Comparison of ENCODE assay signal across 19 mouse cellular contexts in genomic region chr10:80242607-80243006, GRCm38 (mm10). TPM values are rescaled to one million over a fixed set of nuclear protein-coding genes. Genes with fewer than 3 reads are reported as not detected.
A peak's percentile ranks its signal among the peaks of the same experiment; 100 is the strongest.
DNase-seq lines count a peak whose midpoint lies in the region; ATAC-seq lines count a peak whose summit lies in the region.
"Had no signal": no experiment of that assay in that cellular context is flagged by ENCODE, and none has a peak within 500 bp of the region (broad histone marks: within the 10 kb centered on the region; RNA-seq: fewer than 3 reads in every experiment).

No protein-coding gene starts in this region.

- no peak overlapping the region for H3K4me3 ChIP-seq in heart, embryonic 13.5 days
- H3K4me3 ChIP-seq in hindbrain, embryonic 15.5 days: no peak overlapping the region
- H3K4me3 ChIP-seq in hindbrain, embryonic 10.5 days: no peak overlapping the region
- no peak overlapping the region for H3K4me3 ChIP-seq in midbrain, embryonic 12.5 days
- H3K4me3 ChIP-seq: gastrocnemius, adult 2 months; neural tube, embryonic 12.5 days had no signal

- H3K4me1 ChIP-seq in heart, embryonic 13.5 days: peaks cover 38% of the 10 kb centered on the region
- H3K4me1 ChIP-seq in hindbrain, embryonic 15.5 days (replicated peaks): peaks cover 10% of the 10 kb centered on the region
- H3K4me1 ChIP-seq in hindbrain, embryonic 10.5 days (replicated peaks): peaks cover 22% of the 10 kb centered on the region
- H3K4me1 ChIP-seq in midbrain, embryonic 12.5 days: peaks cover 14% of the 10 kb centered on the region

- intact Hi-C loops in heart, postnatal 36 days (cut with DNase I): no loop called here

- ATAC-seq in heart, embryonic 13.5 days (ENCODE audit: extremely low read depth, insufficient number of reproducible peaks, low FRiP score, low TSS enrichment): no peak
- no peak for ATAC-seq in hindbrain, embryonic 15.5 days (ENCODE audit: low FRiP score, low read depth)
- peak; percentile 78 for ATAC-seq in megakaryocyte-erythroid progenitor cell, adult 5-6 weeks (replicated peaks; ENCODE audit: low FRiP score, low TSS enrichment, poor library complexity, severe bottlenecking)
- no peak for ATAC-seq in midbrain, embryonic 12.5 days (ENCODE audit: low FRiP score, low read depth)
- ATAC-seq: inflammation-experienced regulatory T-cells, adult 6 months had no signal

- DNase-seq in heart, postnatal 36 days: no peak
- DNase-seq in hindbrain, embryonic 10.5 days (ENCODE audit: low spot score): no peak
- DNase-seq in frontal cortex, postnatal 14 days (ENCODE audit: low spot score in 2 of 2): no peak
- no peak for DNase-seq in spleen, postnatal 14 days (ENCODE audit: low spot score in 2 of 2)
- DNase-seq: adrenal gland, adult 2 months; cerebellum, adult 11 months; gastrocnemius, adult 2 months; heart, postnatal 14 days; kidney, adult 8-10 months; kidney, postnatal 10 days; lung, adult 18-20 months; lung, postnatal 10 days; thymus, postnatal 14 days had no signal

- no peak overlapping the region for H3K4me2 ChIP-seq in heart, embryonic 13.5 days
- H3K4me2 ChIP-seq in hindbrain, embryonic 15.5 days: no peak overlapping the region
- H3K4me2 ChIP-seq in midbrain, embryonic 12.5 days (replicated peaks): no peak overlapping the region; the same call in 1 of the 2 replicates
- H3K4me2 ChIP-seq: neural tube, embryonic 12.5 days had no signal

- peak overlapping the region; percentile 14; the same call in 1 of the 2 replicates for H3K9ac ChIP-seq in heart, embryonic 13.5 days
- peak overlapping the region; percentile 17; the same call in 1 of the 2 replicates for H3K9ac ChIP-seq in hindbrain, embryonic 15.5 days
- no peak overlapping the region for H3K9ac ChIP-seq in midbrain, embryonic 12.5 days (replicated peaks)
- H3K9ac ChIP-seq: neural tube, embryonic 12.5 days had no signal

- peak overlapping the region; percentile 84 for H3K27ac ChIP-seq in heart, embryonic 13.5 days (replicated peaks)
- no peak overlapping the region for H3K27ac ChIP-seq in hindbrain, embryonic 15.5 days (replicated peaks)
- H3K27ac ChIP-seq in hindbrain, embryonic 10.5 days: no peak overlapping the region
- peak overlapping the region; percentile 47 for H3K27ac ChIP-seq in midbrain, embryonic 12.5 days (replicated peaks)
- H3K27ac ChIP-seq: gastrocnemius, adult 2 months; neural tube, embryonic 12.5 days had no signal

- peaks cover 72% of the 10 kb centered on the region for H3K36me3 ChIP-seq in heart, embryonic 13.5 days
- peaks cover 57% of the 10 kb centered on the region for H3K36me3 ChIP-seq in hindbrain, embryonic 15.5 days
- H3K36me3 ChIP-seq in hindbrain, embryonic 10.5 days: peaks cover 72% of the 10 kb centered on the region
- H3K36me3 ChIP-seq in midbrain, embryonic 12.5 days: peaks cover 70% of the 10 kb centered on the region

- 41% methylated on average over 3 of the region's 3 CpGs for WGBS in heart, embryonic 13.5 days
- 95% methylated on average over 3 of the region's 3 CpGs for WGBS in hindbrain, embryonic 15.5 days
- WGBS in hindbrain, embryonic 10.5 days: 91% methylated on average over 3 of the region's 3 CpGs
- 85% methylated on average over 3 of the region's 3 CpGs for WGBS in midbrain, embryonic 12.5 days

- H3K9me3 ChIP-seq in heart, embryonic 13.5 days: no peaks in the 10 kb centered on the region
- H3K9me3 ChIP-seq in hindbrain, embryonic 15.5 days: no peaks in the 10 kb centered on the region
- H3K9me3 ChIP-seq in hindbrain, embryonic 10.5 days: no peaks in the 10 kb centered on the region
- H3K9me3 ChIP-seq in midbrain, embryonic 12.5 days: no peaks in the 10 kb centered on the region
- H3K9me3 ChIP-seq: neural tube, embryonic 12.5 days had no signal

- no peaks in the 10 kb centered on the region for H3K27me3 ChIP-seq in heart, embryonic 13.5 days (replicated peaks)
- H3K27me3 ChIP-seq in hindbrain, embryonic 15.5 days: no peaks in the 10 kb centered on the region
- H3K27me3 ChIP-seq in hindbrain, embryonic 10.5 days (ENCODE audit: insufficient read depth, poor library complexity, severe bottlenecking): no peaks in the 10 kb centered on the region
- peaks cover 28% of the 10 kb centered on the region for H3K27me3 ChIP-seq in midbrain, embryonic 12.5 days
- H3K27me3 ChIP-seq: neural tube, embryonic 12.5 days had no signal

RNA-seq across cellular contexts. Expression of gene Ndufs7, which starts 6.3 kb away (rescaled TPM):
- polyA plus RNA-seq in heart, embryonic 13.5 days (2015; fragmentation: Nextera tagmentation; extraction: Ambion mirVana): 527 and 606 TPM in 2 replicates
- total RNA-seq in heart, postnatal 36 days (2021): 100 to 1,000 TPM; 962 to 997 TPM
- polyA plus RNA-seq in hindbrain, embryonic 15.5 days (2015; fragmentation: Nextera tagmentation; extraction: Ambion mirVana): 311 and 321 TPM in 2 replicates
- 303 and 313 TPM in 2 replicates for polyA plus RNA-seq in hindbrain, embryonic 10.5 days (2016; fragmentation: Nextera tagmentation; extraction: Ambion mirVana)
- 196 and 302 TPM in 2 replicates for total RNA-seq in megakaryocyte-erythroid progenitor cell, adult 5-6 weeks (2014; fragmentation: Nextera tagmentation)
- 103 and 168 TPM in 2 replicates for total RNA-seq in megakaryocyte-erythroid progenitor cell, adult 5-6 weeks (2017)
- polyA plus RNA-seq in midbrain, embryonic 12.5 days (2016; fragmentation: Nextera tagmentation; extraction: Ambion mirVana): 205 and 213 TPM in 2 replicates

RNA-seq across cellular contexts. Expression of gene Mum1, which starts 16.4 kb away (rescaled TPM):
- polyA plus RNA-seq in heart, embryonic 13.5 days (2015; fragmentation: Nextera tagmentation; extraction: Ambion mirVana): 41.7 and 43.7 TPM in 2 replicates
- total RNA-seq in heart, postnatal 36 days (2021): 10 to 100 TPM; 13.1 to 15.3 TPM
- polyA plus RNA-seq in hindbrain, embryonic 15.5 days (2015; fragmentation: Nextera tagmentation; extraction: Ambion mirVana): 36.5 and 38.6 TPM in 2 replicates
- 63.6 and 102 TPM in 2 replicates for polyA plus RNA-seq in hindbrain, embryonic 10.5 days (2016; fragmentation: Nextera tagmentation; extraction: Ambion mirVana)
- 60.8 and 124 TPM in 2 replicates for total RNA-seq in megakaryocyte-erythroid progenitor cell, adult 5-6 weeks (2014; fragmentation: Nextera tagmentation)
- total RNA-seq in megakaryocyte-erythroid progenitor cell, adult 5-6 weeks (2017): 44.2 and 49.0 TPM in 2 replicates
- 151 and 195 TPM in 2 replicates for polyA plus RNA-seq in midbrain, embryonic 12.5 days (2016; fragmentation: Nextera tagmentation; extraction: Ambion mirVana)

RNA-seq across cellular contexts. Expression of gene Gamt, which starts 18.2 kb away (rescaled TPM):
- polyA plus RNA-seq in heart, embryonic 13.5 days (2015; fragmentation: Nextera tagmentation; extraction: Ambion mirVana): 53.3 and 62.1 TPM in 2 replicates
- total RNA-seq in heart, postnatal 36 days (2021): 10 to 100 TPM in 1 of 2 experiments, 1 to 10 TPM in 1; 8.9 to 12.0 TPM
- 24.6 and 28.1 TPM in 2 replicates for polyA plus RNA-seq in hindbrain, embryonic 15.5 days (2015; fragmentation: Nextera tagmentation; extraction: Ambion mirVana)
- polyA plus RNA-seq in hindbrain, embryonic 10.5 days (2016; fragmentation: Nextera tagmentation; extraction: Ambion mirVana): 38.3 and 45.1 TPM in 2 replicates
- 1.2 and 1.7 TPM in 2 replicates for total RNA-seq in megakaryocyte-erythroid progenitor cell, adult 5-6 weeks (2014; fragmentation: Nextera tagmentation)
- 2.1 and 3.0 TPM in 2 replicates for total RNA-seq in megakaryocyte-erythroid progenitor cell, adult 5-6 weeks (2017)
- 28.1 and 29.5 TPM in 2 replicates for polyA plus RNA-seq in midbrain, embryonic 12.5 days (2016; fragmentation: Nextera tagmentation; extraction: Ambion mirVana)

RNA-seq across cellular contexts. Expression of gene Dazap1, which starts 18.7 kb away (rescaled TPM):
- polyA plus RNA-seq in heart, embryonic 13.5 days (2015; fragmentation: Nextera tagmentation; extraction: Ambion mirVana): 36.4 and 37.9 TPM in 2 replicates
- 10 to 100 TPM; 57.7 to 58.5 TPM for total RNA-seq in heart, postnatal 36 days (2021)
- polyA plus RNA-seq in hindbrain, embryonic 15.5 days (2015; fragmentation: Nextera tagmentation; extraction: Ambion mirVana): 46.9 and 51.3 TPM in 2 replicates
- 51.0 and 51.2 TPM in 2 replicates for polyA plus RNA-seq in hindbrain, embryonic 10.5 days (2016; fragmentation: Nextera tagmentation; extraction: Ambion mirVana)
- total RNA-seq in megakaryocyte-erythroid progenitor cell, adult 5-6 weeks (2014; fragmentation: Nextera tagmentation): 152 and 163 TPM in 2 replicates
- total RNA-seq in megakaryocyte-erythroid progenitor cell, adult 5-6 weeks (2017): 269 and 335 TPM in 2 replicates
- polyA plus RNA-seq in midbrain, embryonic 12.5 days (2016; fragmentation: Nextera tagmentation; extraction: Ambion mirVana): 61.2 and 71.3 TPM in 2 replicates

RNA-seq across cellular contexts. Expression of gene Rps15, which starts 49.6 kb away (rescaled TPM):
- polyA plus RNA-seq in heart, embryonic 13.5 days (2015; fragmentation: Nextera tagmentation; extraction: Ambion mirVana): 621 and 687 TPM in 2 replicates
- total RNA-seq in heart, postnatal 36 days (2021): 100 to 1,000 TPM; 748 to 777 TPM
- polyA plus RNA-seq in hindbrain, embryonic 15.5 days (2015; fragmentation: Nextera tagmentation; extraction: Ambion mirVana): 551 and 587 TPM in 2 replicates
- polyA plus RNA-seq in hindbrain, embryonic 10.5 days (2016; fragmentation: Nextera tagmentation; extraction: Ambion mirVana): 971 and 1,039 TPM in 2 replicates
- total RNA-seq in megakaryocyte-erythroid progenitor cell, adult 5-6 weeks (2014; fragmentation: Nextera tagmentation): 4,307 and 4,493 TPM in 2 replicates
- 2,815 and 2,969 TPM in 2 replicates for total RNA-seq in megakaryocyte-erythroid progenitor cell, adult 5-6 weeks (2017)
- 671 and 694 TPM in 2 replicates for polyA plus RNA-seq in midbrain, embryonic 12.5 days (2016; fragmentation: Nextera tagmentation; extraction: Ambion mirVana)

Comparison
In these comparisons a context has a peak if more than half of its experiments do, and no peak if none do; other contexts are left out.
1. H3K27ac ChIP-seq: peak in heart, embryonic 13.5 days (single experiment) and midbrain, embryonic 12.5 days (single experiment); none in hindbrain, embryonic 15.5 days (single experiment) and hindbrain, embryonic 10.5 days (single experiment).